Mouse (Mus musculus) liver (tissue): ENCODE measurements around the gene Olfr1378.

ENCODE experiments used
- DNase-seq: peaks from one replicate; pipeline ENCODE4 v3.0.0-alpha.2; 2020; ENCODE audit warnings: mixed read lengths

Olfr1378 gene

GRCm38 (mm10) chr11:50966230-50966629, at the start of gene Olfr1378:
Gene Olfr1378 (plus strand): TSS chr11:50966530.
- DNase-seq: no peak

- no peak for DNase-seq
Measured at GRCm38 (mm10) chr11:50930469-50931014, 35.8 kb upstream of the Olfr1378 start.

GRCm38 (mm10) chr11:50931021-50931420, 35.3 kb upstream of the Olfr1378 start:
- DNase-seq: no peak

- DNase-seq: peak; percentile 76
Measured at GRCm38 (mm10) chr11:50931451-50931866, 34.9 kb upstream of the Olfr1378 start, which contains the start of gene Zfp354b. Gene Zfp354b (minus strand): TSS chr11:50931633.

- no peak for DNase-seq
Measured at GRCm38 (mm10) chr11:50932040-50932439, 34.3 kb upstream of the Olfr1378 start.

- no peak for DNase-seq
Measured at GRCm38 (mm10) chr11:50938435-50938834, 27.9 kb upstream of the Olfr1378 start.

GRCm38 (mm10) chr11:50939621-50940366, 26.5 kb upstream of the Olfr1378 start:
- DNase-seq: no peak

GRCm38 (mm10) chr11:50942386-50942785, 23.9 kb upstream of the Olfr1378 start:
- no peak for DNase-seq

GRCm38 (mm10) chr11:50943506-50943905, 22.8 kb upstream of the Olfr1378 start, which contains the start of gene 4933414I15Rik:
Gene 4933414I15Rik (minus strand): TSS chr11:50943765.
- no peak for DNase-seq

GRCm38 (mm10) chr11:50952290-50952689, 14.0 kb upstream of the Olfr1378 start:
- DNase-seq: no peak

GRCm38 (mm10) chr11:50953665-50954064, 12.7 kb upstream of the Olfr1378 start, which contains the start of gene Prop1:
Gene Prop1 (minus strand): TSS chr11:50953765.
- DNase-seq: no peak

GRCm38 (mm10) chr11:50964886-50965285, 1.4 kb upstream of the Olfr1378 start:
- no peak for DNase-seq

GRCm38 (mm10) chr11:50977216-50977615, 10.9 kb downstream of the Olfr1378 start:
- peak; percentile 17 for DNase-seq

- DNase-seq: no peak
Measured at GRCm38 (mm10) chr11:50981667-50982066, 15.3 kb downstream of the Olfr1378 start, which contains the start of gene Olfr1377. Gene Olfr1377 (plus strand): TSS chr11:50981967.

GRCm38 (mm10) chr11:51003296-51003695, 37.0 kb downstream of the Olfr1378 start, which contains the start of gene Olfr51:
Gene Olfr51 (plus strand): TSS chr11:51003596.
- no peak for DNase-seq

GRCm38 (mm10) chr11:51011821-51012220, 45.5 kb downstream of the Olfr1378 start:
- DNase-seq: peak; percentile 15

GRCm38 (mm10) chr11:51013936-51014335, 47.6 kb downstream of the Olfr1378 start, which contains the start of gene Olfr54:
Gene Olfr54 (plus strand): TSS chr11:51014236.
- DNase-seq: no peak

- peak; percentile 35 for DNase-seq
Measured at GRCm38 (mm10) chr11:51016341-51016740, 50.0 kb downstream of the Olfr1378 start.
